Mouse (Mus musculus) midbrain, embryonic 14.5 days (tissue): ENCODE results near the gene Vmn1r81. TPM values are rescaled to one million over a fixed set of nuclear protein-coding genes. Genes with fewer than 3 reads are reported as not detected.

Source experiments
- ATAC-seq: fragments of 200-750 bp; cut with Nextera tagmentation; 2 replicates; pipeline ENCODE4 v1.8.0; 2017; ENCODE audit warnings: moderate number of reproducible peaks, moderate library complexity; ENCODE audit not compliant: low FRiP score, low TSS enrichment
- DNase-seq: peaks from one replicate; pipeline ENCODE4 v3.0.0-alpha.2; 2015
- H3K27ac ChIP-seq: fragments of 300-500 bp; sonication (generic); replicated peaks from 2 replicates; pipeline ENCODE4 v1.5.1; 2014; ENCODE audit warnings: mild to moderate bottlenecking, low read depth, low read length, moderate library complexity
- H3K27me3 ChIP-seq: fragments of 300-500 bp; sonication (generic); 2 replicates; pipeline ENCODE4 v1.6.1; 2014; ENCODE audit warnings: low read length, control low read depth, mixed read lengths; ENCODE audit not compliant: control insufficient read depth, insufficient read depth
- H3K36me3 ChIP-seq: fragments of 300-500 bp; sonication (generic); 2 replicates; pipeline ENCODE4 v1.6.1; 2014; ENCODE audit warnings: low read length, control low read depth; ENCODE audit not compliant: control insufficient read depth, insufficient read depth
- H3K4me1 ChIP-seq: fragments of 300-500 bp; sonication (generic); 2 replicates; pipeline ENCODE4 v1.6.1; 2014; ENCODE audit warnings: mild to moderate bottlenecking, antibody characterized with exemption, low read length, control low read depth; ENCODE audit not compliant: control insufficient read depth, insufficient read depth
- H3K4me2 ChIP-seq: fragments of 300-500 bp; sonication (generic); 2 replicates; pipeline ENCODE4 v1.6.1; 2014; ENCODE audit warnings: mild to moderate bottlenecking, low read length, moderate library complexity
- H3K4me3 ChIP-seq: fragments of 300-500 bp; sonication (generic); replicated peaks from 2 replicates; pipeline ENCODE4 v1.5.1; 2014; ENCODE audit warnings: low read depth, low read length
- H3K9ac ChIP-seq: fragments of 300-500 bp; sonication (generic); replicated peaks from 2 replicates; pipeline ENCODE4 v1.6.1; 2014; ENCODE audit warnings: mild to moderate bottlenecking, low read length, moderate library complexity
- H3K9me3 ChIP-seq: fragments of 300-500 bp; sonication (generic); 2 replicates; pipeline ENCODE4 v1.6.1; 2016; ENCODE audit warnings: low read length, control low read depth, mixed read lengths; ENCODE audit not compliant: control insufficient read depth
- WGBS: fragments of 180-500 bp; shearing (Covaris S2); extraction: QIAGEN DNeasy Blood & Tissue Kit; methylation state at CpG from one replicate; pipeline ENCODE4 v1.1.7; 2014; 5-methylcytosine and 5-hydroxymethylcytosine counted together
- polyA plus RNA-seq: library from polyadenylated mRNA; unstranded; fragments of >200 nt; fragmentation: Nextera tagmentation; extraction: Ambion mirVana; gene quantifications from 2 replicates; pipeline ENCODE4 v1.2.1, GENCODE M21; 2014

Gene Vmn1r81
- not detected in 2 replicates for polyA plus RNA-seq

- H3K4me3 ChIP-seq: no peak within 1 kb of the TSS
- no peak within 1 kb of the TSS for H3K9ac ChIP-seq
- H3K27me3 ChIP-seq: no peaks in the 10 kb centered on the region
- H3K4me1 ChIP-seq: no peaks in the 10 kb centered on the region
- no peak for DNase-seq
- H3K36me3 ChIP-seq: no peaks in the 10 kb centered on the region
- no peak within 1 kb of the TSS for H3K27ac ChIP-seq
- no peak for ATAC-seq
- H3K4me2 ChIP-seq: no peak within 1 kb of the TSS
- 67% methylated on average over 1 of the region's 1 CpGs for WGBS
- peaks cover 14% of the 10 kb centered on the region for H3K9me3 ChIP-seq
Measured at GRCm38 (mm10) chr7:12268169-12268568, at the start of gene Vmn1r81. Gene Vmn1r81, minus strand, starts transcription at chr7:12268269.

GRCm38 (mm10) chr7:12300130-12300529 lies 32.1 kb upstream of the Vmn1r81 start, which contains the start of gene Vmn1r82:
Gene Vmn1r82, plus strand, starts transcription at chr7:12300430.
- H3K4me1 ChIP-seq: no peaks in the 10 kb centered on the region
- H3K27ac ChIP-seq: no peak within 1 kb of the TSS
- H3K4me2 ChIP-seq: no peak within 1 kb of the TSS
- no peaks in the 10 kb centered on the region for H3K27me3 ChIP-seq
- DNase-seq: no peak
- no peak within 1 kb of the TSS for H3K9ac ChIP-seq
- peaks cover 11% of the 10 kb centered on the region for H3K9me3 ChIP-seq
- 62% methylated on average over 2 of the region's 2 CpGs for WGBS
- no peaks in the 10 kb centered on the region for H3K36me3 ChIP-seq
- ATAC-seq: no peak
- H3K4me3 ChIP-seq: no peak within 1 kb of the TSS

GRCm38 (mm10) chr7:12204141-12204540 lies 63.9 kb downstream of the Vmn1r81 start:
- DNase-seq (no peak), ATAC-seq (no peak)
- Histone ChIP-seq H3K36me3 (no peaks in the 10 kb centered on the region), H3K9me3 (peaks cover 12% of the 10 kb centered on the region), H3K4me3 (no peak overlapping the region), H3K27ac (no peak overlapping the region), H3K27me3 (no peaks in the 10 kb centered on the region), H3K4me2 (no peak overlapping the region), H3K9ac (no peak overlapping the region), H3K4me1 (no peaks in the 10 kb centered on the region)
- WGBS: 58% methylated on average over 2 of the region's 2 CpGs

Other genes starting within 250 kb of the Vmn1r81 start
- gene Vmn1r77, start 231.5 kb downstream of the Vmn1r81 start, polyA plus RNA-seq: not detected in 2 replicates
- gene Vmn1r78, start 118.0 kb downstream of the Vmn1r81 start, polyA plus RNA-seq: not detected in 2 replicates
- not detected in 2 replicates for gene Vmn1r79, start 97.0 kb downstream of the Vmn1r81 start, polyA plus RNA-seq
- not detected in 2 replicates for gene Vmn1r80, start 79.0 kb downstream of the Vmn1r81 start, polyA plus RNA-seq
- gene Vmn1r82, start 32.2 kb upstream of the Vmn1r81 start, polyA plus RNA-seq: not detected in 2 replicates
- not detected in 2 replicates for gene Vmn1r83, start 61.2 kb upstream of the Vmn1r81 start, polyA plus RNA-seq
- not detected in 2 replicates for gene Vmn1r84, start 101.0 kb upstream of the Vmn1r81 start, polyA plus RNA-seq
- gene Zfp551, start 154.5 kb upstream of the Vmn1r81 start, polyA plus RNA-seq: 10.1 and 13.6 TPM in 2 replicates
- gene Zfp606, start 210.0 kb upstream of the Vmn1r81 start, polyA plus RNA-seq: 54.6 and 66.4 TPM in 2 replicates
- not detected in 2 replicates for gene 2900092C05Rik, start 244.2 kb upstream of the Vmn1r81 start, polyA plus RNA-seq